Mouse (Mus musculus) cerebellum, postnatal 36 days (tissue): ENCODE measurements around the gene Hsdl2.
A peak's percentile ranks its signal among the peaks of the same experiment; 100 is the strongest.
"Not testable (repeated sequence)": the region's sequence is repeated elsewhere in the genome, so short reads cannot be mapped to it uniquely, and the experiment has no call there.

ENCODE experiments used
- DNase-seq, 2 experiments: peaks; one replicate each; pipeline ENCODE4 v3.0.0; 2021 to 2022; ENCODE audit warnings: mixed read lengths in 2 of 2

Hsdl2 gene

DNA sequence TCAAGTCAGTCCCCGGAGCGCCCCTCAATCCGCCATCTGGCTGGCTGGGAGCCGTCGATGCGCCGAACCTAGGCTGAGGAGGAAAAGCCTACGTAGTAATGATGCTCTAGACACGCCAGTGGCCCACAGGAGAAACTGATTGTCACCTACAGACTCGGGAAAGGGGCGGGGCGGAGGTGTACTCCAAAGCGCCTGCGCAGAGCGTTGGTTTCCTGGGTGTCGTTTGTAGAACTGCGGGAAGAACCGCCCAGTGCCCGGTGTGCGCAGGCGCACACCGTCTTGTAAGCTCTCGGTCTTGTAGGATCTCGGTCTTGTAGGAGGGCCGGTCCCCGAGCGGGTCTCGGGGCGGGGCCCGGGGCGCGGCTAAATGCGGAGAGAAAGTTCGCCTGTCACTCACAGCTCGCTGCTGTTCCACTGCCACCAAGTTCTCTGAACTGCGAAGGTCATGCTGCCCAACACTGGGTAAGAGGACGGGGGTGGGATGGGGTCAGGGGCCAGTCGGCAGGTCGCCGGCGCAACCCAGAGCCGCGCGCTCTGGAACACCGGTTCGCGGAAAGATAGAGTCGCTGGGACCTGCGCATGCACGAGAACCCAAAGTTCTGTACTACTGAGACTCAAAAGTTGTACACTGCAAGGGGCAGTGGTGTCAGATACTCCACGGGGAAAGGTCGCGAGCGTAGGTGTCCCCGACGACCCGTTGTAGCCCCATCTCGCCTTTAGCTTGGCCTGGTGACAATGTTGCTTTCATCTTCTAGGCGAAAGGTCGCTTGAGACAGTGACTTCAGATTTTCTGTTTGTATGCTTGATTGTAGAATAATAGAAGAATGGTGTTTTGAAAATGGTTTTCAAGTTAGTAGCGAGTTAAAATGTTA lies at the start of gene Hsdl2:
TSS of gene Hsdl2 (plus strand) at position 250 of the 872 bp plus-strand sequence.
- DNase-seq = peak; percentile 99

GRCm38 (mm10) chr4:59533268-59533667 lies 48.1 kb upstream of the Hsdl2 start:
- no peak for DNase-seq

DNA sequence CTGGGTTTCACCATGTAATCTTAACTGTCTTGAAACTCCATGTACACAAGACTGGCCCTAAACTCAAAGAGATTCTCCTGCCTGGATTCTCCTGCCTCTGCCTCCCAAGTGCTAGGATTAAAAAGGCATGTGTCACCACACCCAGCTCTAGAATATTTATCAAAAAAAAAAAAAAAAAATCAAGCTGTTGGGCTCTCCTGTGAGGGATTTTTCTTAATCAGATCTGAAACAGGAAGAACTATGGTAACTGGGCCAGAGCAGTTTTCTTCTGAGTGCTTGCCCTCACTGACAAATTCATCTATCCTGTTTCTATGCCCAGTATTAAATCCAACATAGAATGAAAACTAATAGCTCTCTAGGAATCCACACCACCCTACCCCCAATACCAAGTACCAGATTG lies 45.7 kb upstream of the Hsdl2 start:
- no peak for DNase-seq

GRCm38 (mm10) chr4:59536281-59536680 lies 45.1 kb upstream of the Hsdl2 start:
- no peak for DNase-seq

DNA sequence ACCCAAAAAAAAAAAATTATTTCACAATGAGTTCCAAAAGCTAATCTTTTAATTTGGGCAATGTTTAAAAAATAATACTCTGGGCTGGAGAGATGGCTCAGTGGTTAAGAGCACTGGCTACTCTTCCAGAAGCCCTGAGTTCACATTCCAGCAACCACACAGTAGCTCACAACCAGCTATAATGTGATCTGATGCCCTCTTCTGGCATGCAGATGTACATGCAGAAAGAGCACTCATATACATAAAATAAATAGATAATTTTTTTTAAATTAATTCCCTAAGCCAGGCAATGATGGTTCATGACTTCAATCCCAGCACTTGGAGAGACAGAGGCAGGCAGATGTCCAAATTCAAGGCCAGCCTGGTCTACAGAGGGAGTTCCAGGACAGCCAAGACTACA lies 38.4 kb upstream of the Hsdl2 start:
- DNase-seq = no peak

DNA sequence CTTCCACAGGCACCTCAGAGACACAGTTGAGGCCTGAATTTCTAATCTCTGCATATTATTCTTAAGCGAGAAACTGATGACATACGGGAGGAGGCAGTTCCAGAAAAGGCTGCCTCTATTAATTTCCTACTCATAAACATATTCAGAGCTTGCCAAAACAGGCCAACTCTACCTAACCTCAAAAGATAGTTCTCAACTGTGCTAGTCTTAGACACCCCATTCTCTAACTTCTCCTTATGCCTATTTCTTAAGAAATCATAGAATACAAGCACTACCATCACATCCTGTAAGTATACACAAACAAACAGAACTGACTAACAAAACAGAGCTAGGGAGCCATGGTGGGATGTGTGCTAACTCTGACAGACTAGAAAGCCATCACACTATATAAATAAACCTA lies 36.7 kb upstream of the Hsdl2 start:
- DNase-seq = no peak

DNA sequence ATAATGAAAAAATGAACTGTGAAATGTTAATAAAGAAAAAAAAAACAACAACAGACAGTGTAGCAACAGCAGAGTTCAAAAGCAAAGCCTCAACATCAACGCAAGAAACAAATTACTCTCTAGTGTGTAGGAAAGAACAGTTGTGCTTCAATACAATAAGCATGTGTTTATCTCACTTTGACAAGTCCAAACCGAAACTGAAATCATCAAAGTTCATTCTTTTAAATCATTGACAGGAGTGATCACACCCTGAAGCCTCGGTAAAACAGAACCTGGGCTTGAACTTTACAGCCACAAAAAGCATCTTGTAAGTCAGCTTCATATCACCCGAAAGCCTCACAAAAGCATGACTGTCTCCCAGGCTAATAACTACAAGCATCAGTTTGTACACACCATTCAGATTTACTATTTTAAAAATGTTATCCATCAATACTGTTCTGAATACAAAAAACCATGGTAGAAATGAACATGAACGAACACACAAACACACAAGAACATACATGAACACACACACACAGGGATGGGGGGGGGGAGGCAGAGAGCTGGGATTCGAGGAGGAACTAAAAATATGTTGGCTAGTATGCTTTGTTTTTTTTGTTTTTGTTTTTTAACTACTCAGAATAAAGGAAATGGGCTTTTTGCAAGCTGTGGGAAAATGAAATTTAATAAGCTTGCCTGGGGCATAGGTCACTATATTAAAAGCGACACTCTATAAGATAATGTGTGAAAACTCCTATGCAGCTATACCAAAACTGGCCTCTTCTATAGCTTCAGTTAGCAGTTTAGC lies 34.9 kb upstream of the Hsdl2 start:
- DNase-seq = no peak

DNA sequence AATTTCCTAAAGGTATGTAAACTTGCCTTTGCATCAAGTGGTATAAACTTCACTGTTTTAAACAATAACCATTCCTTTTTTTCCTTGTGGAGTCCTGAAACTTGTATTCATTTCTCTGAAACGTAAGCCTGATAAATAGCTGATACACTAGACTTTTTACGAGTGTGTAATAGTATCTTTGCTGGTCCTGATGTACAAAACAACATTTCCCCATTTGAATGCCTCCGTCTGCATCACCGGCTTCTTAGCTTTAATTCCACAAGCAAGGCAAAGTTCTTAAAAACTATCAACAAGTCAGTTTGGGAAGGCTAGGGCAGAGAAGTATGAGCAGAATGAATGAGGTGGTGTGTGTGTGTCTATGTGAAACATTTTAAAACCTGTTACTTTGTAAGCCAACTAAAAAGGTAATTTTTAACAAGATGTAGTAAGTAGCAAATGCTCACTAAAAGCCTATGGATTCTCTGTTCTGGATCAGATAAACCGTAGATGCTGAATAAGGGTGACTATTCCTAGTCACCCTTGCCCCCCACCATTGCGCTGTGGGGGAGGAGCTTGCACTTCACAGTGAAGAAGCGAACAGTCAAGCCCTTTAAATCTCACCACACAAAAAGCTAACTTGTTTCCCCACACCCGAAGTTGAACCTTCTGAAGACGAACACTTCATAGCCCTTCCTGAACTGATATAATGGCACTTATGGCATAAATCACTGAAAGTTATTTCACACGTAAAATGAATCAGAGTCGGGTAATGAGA lies 34.0 kb upstream of the Hsdl2 start:
- DNase-seq = no peak

GRCm38 (mm10) chr4:59548011-59548559 lies 33.3 kb upstream of the Hsdl2 start:
- DNase-seq = no peak

- DNase-seq = peak; percentile 41 to 59
These were observed 32.7 kb upstream of the Hsdl2 start for GRCm38 (mm10) chr4:59548560-59549174.

DNA sequence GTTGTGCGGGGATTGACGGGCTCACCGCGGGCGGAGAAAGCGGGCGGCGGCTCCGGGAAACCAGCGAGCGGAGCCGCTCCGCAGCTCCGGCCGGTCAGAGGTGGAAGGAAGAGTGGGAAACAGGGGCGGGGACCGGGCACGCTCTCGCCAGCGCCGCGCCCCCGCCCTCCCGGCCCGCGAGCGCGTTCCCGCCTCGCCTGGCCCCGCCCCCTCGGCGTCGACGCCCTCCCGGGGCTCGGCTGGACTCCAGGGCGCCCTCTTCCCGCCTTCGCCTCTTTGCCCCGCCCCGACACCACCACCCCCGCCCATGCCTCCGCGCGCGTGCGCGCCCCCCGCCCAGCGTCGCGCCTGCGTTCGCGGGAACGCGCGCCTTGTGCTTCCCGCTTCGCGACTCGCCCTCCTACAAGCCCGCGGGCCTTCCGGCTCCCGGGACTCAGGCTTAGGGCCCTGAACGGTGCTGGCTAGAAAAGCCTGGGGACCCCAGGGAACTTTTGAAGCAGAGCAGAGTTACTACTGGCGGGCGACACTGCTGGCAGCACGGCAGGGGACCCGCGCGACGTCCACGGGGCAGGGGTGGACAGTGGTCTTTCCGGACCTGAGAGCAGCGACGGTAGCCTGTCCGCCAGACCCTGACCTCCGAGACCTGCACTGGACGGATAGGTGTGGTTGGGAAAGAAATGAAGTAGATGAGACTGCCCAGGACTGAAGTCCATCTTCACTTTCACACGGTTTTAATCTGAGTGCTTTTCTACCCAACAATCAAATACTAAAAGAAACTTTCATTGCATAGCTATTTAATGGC lies 32.0 kb upstream of the Hsdl2 start, which contains the start of gene Ptbp3:
TSS of gene Ptbp3 (minus strand) at position 190 of the 802 bp plus-strand sequence.
- peak; percentile 84 to 94 for DNase-seq

- DNase-seq = peak in 1 of 2 experiments; percentile 5
These were observed 31.3 kb upstream of the Hsdl2 start for GRCm38 (mm10) chr4:59549977-59550560.

GRCm38 (mm10) chr4:59551901-59552300 lies 29.5 kb upstream of the Hsdl2 start:
- no peak for DNase-seq

DNA sequence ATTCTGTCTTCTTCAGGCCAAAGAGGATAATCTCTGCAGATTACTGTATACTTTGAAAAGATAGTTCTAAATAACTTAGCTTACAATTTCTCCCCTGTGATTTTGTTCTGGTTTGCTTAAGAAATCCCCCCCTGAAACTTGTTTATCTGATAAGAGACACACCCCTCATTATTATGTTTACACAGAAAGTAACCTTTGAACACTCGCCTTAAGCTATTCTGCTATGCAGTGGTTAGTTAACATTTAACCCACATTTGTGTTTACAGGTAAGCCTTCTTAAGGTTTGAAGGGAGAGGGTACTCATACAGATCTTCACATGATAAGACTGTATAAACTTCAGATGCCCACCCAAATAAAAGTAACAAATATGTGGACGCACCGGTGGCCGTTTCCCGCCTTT lies 28.5 kb upstream of the Hsdl2 start:
- DNase-seq = no peak

DNA sequence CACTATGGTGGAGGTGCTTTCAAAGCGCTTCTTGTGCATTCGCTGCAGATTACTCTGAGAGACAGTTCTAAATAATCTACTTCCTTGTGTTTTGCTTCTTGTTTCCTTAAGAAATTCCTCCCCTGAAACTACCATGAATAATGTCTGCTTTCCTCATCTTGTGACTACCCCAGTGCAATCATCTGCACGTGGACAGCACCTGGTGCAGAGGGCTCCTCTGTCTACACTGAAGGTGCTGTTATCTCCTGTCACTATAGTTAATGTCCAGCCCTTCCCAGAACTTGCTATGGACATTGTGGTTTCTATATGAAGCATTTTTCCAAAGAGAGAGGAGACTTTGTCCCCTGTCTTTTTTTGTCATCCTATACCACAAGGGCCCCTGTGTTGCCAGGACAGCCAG lies 27.8 kb upstream of the Hsdl2 start:
- DNase-seq = no peak

GRCm38 (mm10) chr4:59555177-59555576 lies 26.2 kb upstream of the Hsdl2 start:
- DNase-seq = no peak

- DNase-seq = not testable (repeated sequence)
These were observed 24.0 kb upstream of the Hsdl2 start for GRCm38 (mm10) chr4:59557343-59557742.

DNA sequence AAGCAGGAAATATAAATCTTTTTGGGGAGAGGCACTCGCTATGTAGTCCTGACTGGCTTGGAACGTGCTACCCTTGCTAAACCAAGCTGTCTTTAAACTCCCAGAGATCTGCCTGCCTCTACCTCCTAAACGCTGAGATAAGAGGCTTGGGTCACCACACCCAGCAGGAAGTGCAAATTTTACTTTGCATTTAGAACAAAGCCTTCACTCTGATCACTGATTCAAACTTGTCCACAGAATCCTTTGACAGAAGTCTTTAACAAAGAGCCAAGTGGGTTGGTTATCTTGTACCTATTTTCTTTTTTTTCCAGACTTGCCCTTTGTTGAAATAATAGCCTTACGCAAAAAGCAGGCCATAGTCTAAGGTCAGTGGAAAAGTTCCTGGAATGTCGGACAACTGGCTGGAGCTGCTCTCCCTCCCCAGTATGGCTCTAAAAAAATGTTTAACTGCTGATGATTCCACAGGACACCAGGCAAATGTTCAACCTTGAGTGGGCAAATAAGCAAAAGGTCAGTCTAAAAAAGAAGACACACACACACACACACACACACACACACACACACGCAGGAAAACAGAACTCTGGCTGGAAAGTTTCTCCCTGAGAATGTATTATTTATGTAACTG lies 23.2 kb upstream of the Hsdl2 start:
- DNase-seq = no peak

DNA sequence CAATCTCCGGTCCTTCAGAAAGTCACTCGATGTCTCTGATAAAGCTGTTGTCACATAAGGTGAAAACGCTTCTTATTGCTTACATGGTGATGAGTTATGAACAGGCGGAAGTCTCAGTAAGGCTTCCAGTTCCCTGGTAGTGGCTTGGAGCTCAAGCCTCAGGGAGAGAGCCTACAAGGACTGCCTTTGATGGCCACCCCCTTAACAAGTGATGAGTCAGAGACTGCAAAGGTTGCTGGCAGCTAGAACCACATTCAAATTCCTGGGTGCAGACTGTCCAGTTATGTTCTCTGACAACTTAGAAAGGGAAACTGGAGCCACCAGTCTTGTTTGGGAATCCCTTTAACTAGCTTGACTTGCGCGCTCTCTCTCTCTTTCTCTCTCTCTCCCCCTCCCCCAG lies 21.2 kb upstream of the Hsdl2 start:
- no peak for DNase-seq

- DNase-seq = no peak
These were observed 17.2 kb upstream of the Hsdl2 start for GRCm38 (mm10) chr4:59564128-59564527.
